Mouse (Mus musculus): ENCODE results near the gene Akap2. TPM values are rescaled to one million over a fixed set of nuclear protein-coding genes. Genes with fewer than 3 reads are reported as not detected.

The Akap2 gene
- polyA plus RNA-seq, 1 experiment from 2014 or later = 31.3 TPM

DNA sequence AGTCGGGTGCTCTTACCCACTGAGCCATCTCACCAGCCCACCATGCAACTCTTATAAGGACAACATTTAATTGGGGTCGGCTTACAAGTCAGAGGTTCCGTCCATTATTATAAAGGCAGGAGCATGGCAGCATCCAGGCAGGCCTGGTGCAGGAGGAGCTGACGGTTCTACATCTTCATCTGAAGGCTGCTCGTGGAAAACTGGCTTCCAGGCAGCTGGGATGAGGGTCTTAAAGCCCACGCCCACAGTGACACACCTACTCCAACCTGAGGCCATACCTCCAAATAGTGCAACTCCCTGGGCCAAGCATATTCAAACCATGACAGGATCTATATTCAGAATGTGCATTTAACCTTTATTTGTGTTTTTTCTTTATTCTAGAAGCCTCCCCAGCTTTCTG, 136.7 kb downstream of the Akap2 start:
- 87% methylated on average over 6 of the region's 6 CpGs for WGBS
- no peak overlapping the region for H3K4me2 ChIP-seq (replicated peaks; ENCODE audit: low read depth, low read length)
- no peak overlapping the region for H3K4me3 ChIP-seq (ENCODE audit: low read depth, low read length)
- no peak overlapping the region for H3K9ac ChIP-seq (replicated peaks; ENCODE audit: low read depth, low read length)
- 0 out of 2 replicates have a peak, but pooled peaks cover 5% of the 10 kb centered on the region for H3K9me3 ChIP-seq (ENCODE audit: control insufficient read depth, low read depth, low read length)
- H3K27me3 ChIP-seq (ENCODE audit: control insufficient read depth, insufficient read depth, low read length) = no peaks in the 10 kb centered on the region
- peaks cover 14% of the 10 kb centered on the region for H3K4me1 ChIP-seq (ENCODE audit: control insufficient read depth, insufficient read depth, low read length)
- H3K36me3 ChIP-seq (ENCODE audit: control insufficient read depth, insufficient read depth, low read length) = peaks cover 39% of the 10 kb centered on the region; the same call in 1 of the 2 replicates
- H3K27ac ChIP-seq (ENCODE audit: low read length) = no peak overlapping the region
- ATAC-seq (ENCODE audit: insufficient number of reproducible peaks, insufficient read depth, low FRiP score, low read depth) = no peak

DNA sequence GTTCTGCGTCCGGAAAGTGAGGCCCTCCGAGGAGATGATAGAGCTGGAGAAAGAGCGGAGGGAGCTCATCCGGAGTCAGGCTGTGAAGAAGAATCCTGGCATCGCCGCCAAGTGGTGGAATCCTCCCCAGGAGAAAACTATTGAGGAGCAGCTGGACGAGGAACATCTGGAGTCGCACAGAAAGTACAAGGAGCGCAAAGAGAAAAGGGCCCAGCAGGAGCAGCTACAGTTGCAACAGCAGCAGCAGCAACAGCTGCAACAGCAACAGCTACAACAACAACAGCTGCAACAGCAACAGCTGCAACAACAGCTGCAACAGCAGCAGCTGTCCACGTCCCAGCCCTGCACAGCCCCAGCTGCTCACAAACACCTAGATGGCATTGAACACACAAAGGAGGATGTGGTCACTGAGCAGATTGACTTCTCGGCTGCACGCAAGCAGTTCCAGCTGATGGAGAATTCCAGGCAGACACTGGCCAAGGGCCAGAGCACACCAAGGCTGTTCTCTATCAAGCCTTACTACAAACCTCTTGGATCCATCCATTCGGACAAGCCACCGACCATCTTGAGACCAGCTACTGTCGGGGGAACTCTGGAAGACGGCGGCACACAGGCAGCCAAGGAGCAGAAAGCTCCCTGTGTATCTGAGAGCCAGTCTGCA, 138.0 kb downstream of the Akap2 start:
- Histone ChIP-seq H3K27me3 (ENCODE audit: control insufficient read depth, insufficient read depth, low read length) (no peaks in the 10 kb centered on the region), H3K9me3 (ENCODE audit: control insufficient read depth, low read depth, low read length) (0 out of 2 replicates have a peak, but pooled peaks cover 5% of the 10 kb centered on the region), H3K9ac (replicated peaks; ENCODE audit: low read depth, low read length) (no peak overlapping the region), H3K4me2 (replicated peaks; ENCODE audit: low read depth, low read length) (no peak overlapping the region), H3K4me1 (ENCODE audit: control insufficient read depth, insufficient read depth, low read length) (peaks cover 14% of the 10 kb centered on the region), H3K27ac (ENCODE audit: low read length) (no peak overlapping the region; the same call in 1 of the 2 replicates), H3K4me3 (ENCODE audit: low read depth, low read length) (no peak overlapping the region), H3K36me3 (ENCODE audit: control insufficient read depth, insufficient read depth, low read length) (peaks cover 39% of the 10 kb centered on the region; the same call in 1 of the 2 replicates)
- WGBS = 74% methylated on average over 18 of the region's 18 CpGs
- ATAC-seq (ENCODE audit: insufficient number of reproducible peaks, insufficient read depth, low FRiP score, low read depth) = no peak

DNA sequence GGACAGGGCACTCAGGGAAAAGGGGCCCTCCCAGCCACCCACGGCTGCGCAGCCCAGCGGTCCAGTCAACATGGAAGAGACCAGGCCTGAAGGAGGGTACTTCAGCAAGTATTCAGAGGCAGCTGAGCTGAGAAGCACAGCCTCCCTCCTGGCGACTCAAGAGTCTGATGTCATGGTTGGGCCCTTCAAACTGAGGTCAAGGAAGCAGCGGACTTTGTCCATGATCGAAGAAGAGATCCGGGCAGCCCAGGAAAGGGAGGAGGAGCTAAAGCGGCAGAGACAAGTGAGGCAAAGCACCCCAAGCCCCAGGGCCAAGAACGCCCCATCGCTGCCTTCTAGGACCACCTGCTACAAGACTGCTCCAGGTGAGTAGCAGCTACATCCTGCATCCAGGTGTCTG, 139.2 kb downstream of the Akap2 start:
- 98% methylated on average over 10 of the region's 10 CpGs for WGBS
- Histone ChIP-seq H3K4me2 (replicated peaks; ENCODE audit: low read depth, low read length) (no peak overlapping the region), H3K4me3 (ENCODE audit: low read depth, low read length) (no peak overlapping the region)

DNA sequence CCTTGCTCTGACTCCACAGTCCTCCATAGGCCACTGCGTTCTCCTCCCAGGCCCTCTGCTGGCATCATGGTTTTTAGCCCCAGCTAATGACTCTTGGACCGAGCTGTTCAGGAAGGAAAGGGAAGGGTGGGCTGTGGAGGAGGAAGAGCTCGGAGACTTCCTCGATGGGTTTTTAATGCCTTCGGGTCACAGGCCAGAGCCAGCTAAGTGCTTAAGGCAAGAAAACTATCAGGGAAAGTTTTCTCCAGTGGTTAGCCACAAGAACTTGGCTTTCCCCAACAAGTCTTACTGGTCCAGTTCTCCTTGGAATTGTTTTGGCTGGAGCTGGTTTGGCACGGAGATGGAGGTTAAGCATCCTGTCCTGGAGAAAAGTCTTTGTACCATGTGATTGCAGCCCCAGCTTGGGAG, 142.8 kb downstream of the Akap2 start:
- Histone ChIP-seq H3K4me2 (replicated peaks; ENCODE audit: low read depth, low read length) (no peak overlapping the region), H3K27me3 (ENCODE audit: control insufficient read depth, insufficient read depth, low read length) (no peaks in the 10 kb centered on the region), H3K36me3 (ENCODE audit: control insufficient read depth, insufficient read depth, low read length) (peaks cover 30% of the 10 kb centered on the region; the same call in 1 of the 2 replicates), H3K27ac (ENCODE audit: low read length) (no peak overlapping the region), H3K9ac (replicated peaks; ENCODE audit: low read depth, low read length) (no peak overlapping the region), H3K4me3 (ENCODE audit: low read depth, low read length) (no peak overlapping the region), H3K4me1 (ENCODE audit: control insufficient read depth, insufficient read depth, low read length) (peaks cover 10% of the 10 kb centered on the region; the same call in 1 of the 2 replicates), H3K9me3 (ENCODE audit: control insufficient read depth, low read depth, low read length) (0 out of 2 replicates have a peak, but pooled peaks cover 5% of the 10 kb centered on the region)
- WGBS = 71% methylated on average over 6 of the region's 6 CpGs
- no peak for ATAC-seq (ENCODE audit: insufficient number of reproducible peaks, insufficient read depth, low FRiP score, low read depth)

More for the DNA sequence above, 139.2 kb downstream of the Akap2 start:
- Histone ChIP-seq H3K27ac (ENCODE audit: low read length) (no peak overlapping the region), H3K27me3 (ENCODE audit: control insufficient read depth, insufficient read depth, low read length) (no peaks in the 10 kb centered on the region), H3K9ac (replicated peaks; ENCODE audit: low read depth, low read length) (no peak overlapping the region), H3K4me1 (ENCODE audit: control insufficient read depth, insufficient read depth, low read length) (peaks cover 13% of the 10 kb centered on the region; the same call in 1 of the 2 replicates), H3K36me3 (ENCODE audit: control insufficient read depth, insufficient read depth, low read length) (peaks cover 39% of the 10 kb centered on the region; the same call in 1 of the 2 replicates), H3K9me3 (ENCODE audit: control insufficient read depth, low read depth, low read length) (0 out of 2 replicates have a peak, but pooled peaks cover 5% of the 10 kb centered on the region)
- no peak for ATAC-seq (ENCODE audit: insufficient number of reproducible peaks, insufficient read depth, low FRiP score, low read depth)

DNA sequence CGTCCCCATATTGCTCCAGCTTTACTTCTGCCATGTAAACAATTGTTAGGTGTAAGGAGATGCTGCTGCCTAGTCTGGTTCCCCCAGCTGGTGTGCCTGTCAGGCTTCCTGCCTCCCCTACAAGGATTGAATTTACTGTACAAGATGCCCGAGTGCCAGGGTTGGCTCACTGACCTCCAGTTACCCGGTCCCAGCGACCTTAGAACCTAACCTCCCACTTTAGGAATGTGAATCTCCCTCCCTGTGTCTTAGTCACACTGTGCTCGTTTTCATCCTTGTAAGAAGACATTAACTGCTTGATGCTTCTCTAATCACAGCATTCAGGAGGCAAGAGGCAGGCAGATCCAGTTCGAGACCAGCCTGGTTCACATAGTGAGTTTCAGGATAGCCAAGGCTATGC, 143.7 kb downstream of the Akap2 start:
- H3K9me3 ChIP-seq (ENCODE audit: control insufficient read depth, low read depth, low read length) = no peaks in the 10 kb centered on the region
- peaks cover 21% of the 10 kb centered on the region; the same call in 1 of the 2 replicates for H3K36me3 ChIP-seq (ENCODE audit: control insufficient read depth, insufficient read depth, low read length)
- 62% methylated on average over 6 of the region's 6 CpGs for WGBS
- H3K4me1 ChIP-seq (ENCODE audit: control insufficient read depth, insufficient read depth, low read length) = peaks cover 13% of the 10 kb centered on the region; the same call in 1 of the 2 replicates
- H3K4me2 ChIP-seq (replicated peaks; ENCODE audit: low read depth, low read length) = no peak overlapping the region
- H3K27me3 ChIP-seq (ENCODE audit: control insufficient read depth, insufficient read depth, low read length) = no peaks in the 10 kb centered on the region
- no peak overlapping the region for H3K4me3 ChIP-seq (ENCODE audit: low read depth, low read length)
- no peak overlapping the region; the same call in 1 of the 2 replicates for H3K27ac ChIP-seq (ENCODE audit: low read length)
- no peak for ATAC-seq (ENCODE audit: insufficient number of reproducible peaks, insufficient read depth, low FRiP score, low read depth)
- H3K9ac ChIP-seq (replicated peaks; ENCODE audit: low read depth, low read length) = no peak overlapping the region

DNA sequence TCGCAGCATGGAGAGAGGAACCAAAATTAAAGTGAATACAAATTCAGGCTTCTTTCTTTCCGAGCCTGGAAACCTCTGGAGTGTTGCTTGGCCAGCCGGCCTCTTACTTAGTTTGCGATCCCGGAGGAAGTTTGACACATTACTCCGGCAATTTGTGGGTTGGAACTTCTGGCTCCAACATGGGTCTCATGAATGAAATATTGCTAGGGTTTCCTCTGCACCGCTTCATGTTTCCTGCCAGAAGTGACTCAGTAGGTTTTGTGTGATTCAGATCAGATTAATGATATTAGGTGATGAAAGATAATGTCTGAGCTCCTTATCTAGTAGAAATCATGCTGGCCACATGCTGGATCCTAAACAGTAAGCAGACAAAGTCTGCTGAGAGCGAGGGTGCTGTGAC, 144.4 kb downstream of the Akap2 start:
- peaks cover 13% of the 10 kb centered on the region; the same call in 1 of the 2 replicates for H3K4me1 ChIP-seq (ENCODE audit: control insufficient read depth, insufficient read depth, low read length)
- no peaks in the 10 kb centered on the region for H3K27me3 ChIP-seq (ENCODE audit: control insufficient read depth, insufficient read depth, low read length)
- peaks cover 14% of the 10 kb centered on the region; the same call in 1 of the 2 replicates for H3K36me3 ChIP-seq (ENCODE audit: control insufficient read depth, insufficient read depth, low read length)
- ATAC-seq (ENCODE audit: insufficient number of reproducible peaks, insufficient read depth, low FRiP score, low read depth) = no peak
- no peak overlapping the region for H3K9ac ChIP-seq (replicated peaks; ENCODE audit: low read depth, low read length)
- no peak overlapping the region for H3K27ac ChIP-seq (ENCODE audit: low read length)
- H3K9me3 ChIP-seq (ENCODE audit: control insufficient read depth, low read depth, low read length) = no peaks in the 10 kb centered on the region
- no peak overlapping the region for H3K4me2 ChIP-seq (replicated peaks; ENCODE audit: low read depth, low read length)
- no peak overlapping the region for H3K4me3 ChIP-seq (ENCODE audit: low read depth, low read length)
- 54% methylated on average over 8 of the region's 8 CpGs for WGBS

DNA sequence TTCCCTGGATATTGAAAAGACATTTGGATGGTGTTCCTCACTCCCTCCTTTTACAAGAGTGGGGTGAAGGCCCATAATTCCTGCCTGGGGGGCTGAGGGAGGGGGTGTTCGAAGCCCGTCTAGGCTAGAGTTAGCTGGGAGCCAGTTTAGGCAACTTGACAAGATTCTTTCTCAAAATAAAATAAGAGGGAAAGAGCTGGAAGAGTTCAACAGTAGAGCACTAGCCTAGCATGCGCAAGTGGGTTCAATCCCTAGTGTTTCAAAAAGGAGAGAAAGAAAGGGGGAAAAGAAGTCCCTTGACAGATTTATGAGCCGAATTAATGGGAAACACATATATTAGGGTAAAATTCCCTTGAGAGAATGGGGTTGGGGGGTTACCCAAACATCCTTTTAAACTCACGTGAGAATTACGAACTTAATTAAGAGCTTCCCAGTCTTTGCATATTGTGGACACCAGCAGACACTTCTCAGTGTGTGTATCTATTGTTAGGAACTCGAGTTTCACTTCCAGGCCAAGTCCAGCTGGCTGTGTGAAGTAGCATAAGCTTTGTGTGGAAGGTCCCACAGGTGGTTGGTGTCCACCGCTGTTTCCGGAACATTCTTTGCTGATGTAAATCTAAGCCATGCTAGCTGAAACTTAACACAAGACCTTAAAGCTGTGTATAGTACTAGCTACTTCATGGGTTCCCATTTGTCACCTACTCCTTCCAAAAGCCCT, 145.0 kb downstream of the Akap2 start:
- Histone ChIP-seq H3K4me3 (ENCODE audit: low read depth, low read length) (no peak overlapping the region), H3K9ac (replicated peaks; ENCODE audit: low read depth, low read length) (no peak overlapping the region), H3K9me3 (ENCODE audit: control insufficient read depth, low read depth, low read length) (no peaks in the 10 kb centered on the region), H3K4me2 (replicated peaks; ENCODE audit: low read depth, low read length) (no peak overlapping the region), H3K36me3 (ENCODE audit: control insufficient read depth, insufficient read depth, low read length) (peaks cover 9% of the 10 kb centered on the region; the same call in 1 of the 2 replicates), H3K4me1 (ENCODE audit: control insufficient read depth, insufficient read depth, low read length) (peaks cover 15% of the 10 kb centered on the region; the same call in 1 of the 2 replicates), H3K27ac (ENCODE audit: low read length) (no peak overlapping the region), H3K27me3 (ENCODE audit: control insufficient read depth, insufficient read depth, low read length) (no peaks in the 10 kb centered on the region)
- WGBS = 55% methylated on average over 9 of the region's 9 CpGs
- ATAC-seq (ENCODE audit: insufficient number of reproducible peaks, insufficient read depth, low FRiP score, low read depth) = peak; percentile 23; the same call in 1 of the 2 replicates

DNA sequence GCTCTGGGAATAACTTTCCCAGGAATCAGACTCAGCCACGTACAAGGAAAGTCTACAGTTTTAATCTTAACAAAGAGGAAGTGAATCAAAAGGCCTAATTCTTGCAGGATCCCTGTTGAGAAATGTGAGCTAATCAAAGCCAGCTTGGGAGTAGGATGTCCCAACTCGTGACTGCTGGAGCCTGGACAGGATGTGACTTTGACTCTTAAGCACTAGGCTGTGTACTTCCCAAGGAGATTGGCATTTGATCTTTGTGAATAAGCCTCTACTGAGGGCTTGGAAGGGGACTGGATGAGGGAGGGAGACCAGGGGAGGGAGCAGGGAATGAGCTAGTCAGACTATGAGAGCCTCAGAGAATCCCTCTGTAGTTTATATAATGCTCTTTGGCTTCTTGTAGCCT, 148.6 kb downstream of the Akap2 start:
- no peak overlapping the region for H3K4me3 ChIP-seq (ENCODE audit: low read depth, low read length)
- no peaks in the 10 kb centered on the region for H3K36me3 ChIP-seq (ENCODE audit: control insufficient read depth, insufficient read depth, low read length)
- peaks cover 14% of the 10 kb centered on the region; the same call in 1 of the 2 replicates for H3K4me1 ChIP-seq (ENCODE audit: control insufficient read depth, insufficient read depth, low read length)
- no peak for ATAC-seq (ENCODE audit: insufficient number of reproducible peaks, insufficient read depth, low FRiP score, low read depth)
- H3K27me3 ChIP-seq (ENCODE audit: control insufficient read depth, insufficient read depth, low read length) = no peaks in the 10 kb centered on the region
- H3K9me3 ChIP-seq (ENCODE audit: control insufficient read depth, low read depth, low read length) = no peaks in the 10 kb centered on the region
- no peak overlapping the region for H3K4me2 ChIP-seq (replicated peaks; ENCODE audit: low read depth, low read length)
- no peak overlapping the region for H3K27ac ChIP-seq (ENCODE audit: low read length)
- no peak overlapping the region for H3K9ac ChIP-seq (replicated peaks; ENCODE audit: low read depth, low read length)
- WGBS = 32% methylated on average over 2 of the region's 2 CpGs
